Mouse (Mus musculus) cerebellum, adult 2 months (tissue): Measurements from ENCODE around the gene Lrrc56.

Experiments used
- CTCF ChIP-seq: fragments of 200-500 bp; IDR thresholded peaks from 2 replicates; pipeline ENCODE4 v1.5.1; 2011; ENCODE audit warnings: low read depth, mild to moderate bottlenecking, control low read depth, low read length, moderate library complexity, borderline replicate concordance; ENCODE audit not compliant: insufficient read depth
- POLR2A ChIP-seq: fragments of 200-500 bp; IDR thresholded peaks from 2 replicates; pipeline ENCODE4 v1.6.1; 2011; ENCODE audit warnings: low read length, control low read depth, borderline replicate concordance; ENCODE audit not compliant: insufficient read depth

DNA sequence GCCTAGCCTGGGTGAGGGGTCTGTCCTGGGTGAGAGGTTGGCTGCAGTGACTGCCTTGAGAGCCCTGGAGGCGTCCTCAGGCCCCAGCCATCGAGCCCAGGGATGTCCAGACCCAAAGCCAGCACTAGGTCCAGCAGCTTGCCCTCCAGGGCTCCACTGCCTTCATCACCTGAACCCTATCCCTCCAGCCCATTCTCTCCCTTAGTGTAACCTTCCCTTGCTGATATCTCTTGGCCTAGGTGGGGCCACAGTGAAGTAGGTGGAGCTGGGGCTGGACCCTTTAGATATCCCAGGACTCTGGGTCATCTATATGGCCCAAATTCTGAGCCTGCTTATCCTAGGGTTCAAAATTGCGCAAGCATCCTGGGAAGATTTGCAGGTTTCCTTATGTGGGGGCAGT, 15.6 kb downstream of the Lrrc56 start:
- TF ChIP-seq CTCF (no peak), POLR2A (no peak)
